Mouse (Mus musculus) olfactory bulb, adult 2 months (tissue): ENCODE data around the gene Spred3.

Experiments
- CTCF ChIP-seq: fragments of 200-500 bp; IDR thresholded peaks from 2 replicates; pipeline ENCODE4 v1.5.1; 2012; ENCODE audit warnings: low read depth, mild to moderate bottlenecking, low read length, moderate library complexity; ENCODE audit not compliant: insufficient read depth
- POLR2A ChIP-seq: fragments of 200-500 bp; IDR thresholded peaks from 2 replicates; pipeline ENCODE4 v1.6.1; 2012; ENCODE audit warnings: mild to moderate bottlenecking, low read depth, low read length, moderate library complexity; ENCODE audit not compliant: insufficient read depth

DNA sequence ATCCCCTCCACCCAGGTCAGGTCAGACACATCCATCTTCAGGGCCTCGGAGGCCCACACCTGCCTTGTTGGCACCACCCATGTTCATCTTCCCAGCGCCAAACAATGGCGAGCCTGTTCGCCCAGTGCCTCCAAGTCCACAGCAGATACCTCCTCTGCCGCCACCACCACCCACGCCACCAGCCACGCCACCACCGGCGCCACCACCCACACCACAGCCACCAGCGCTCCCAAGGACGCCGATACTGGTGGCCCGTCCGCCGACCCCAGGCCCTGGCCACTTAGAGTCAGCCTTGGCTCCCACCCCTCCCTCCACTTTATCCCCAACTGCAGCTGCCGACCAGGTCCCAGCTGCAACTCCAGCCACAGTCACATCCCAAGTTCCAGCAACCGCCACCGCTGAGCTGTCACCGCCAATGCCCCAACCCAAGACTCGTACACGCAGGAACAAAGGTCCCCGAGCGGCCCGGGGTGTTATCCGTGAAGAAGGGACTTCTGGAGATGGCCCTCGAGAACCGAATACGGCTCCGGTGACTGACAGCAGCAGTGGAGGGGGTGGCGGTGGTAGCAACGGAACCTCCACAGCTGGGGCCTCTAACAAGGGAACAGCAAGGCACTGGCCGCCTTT is 2.3 kb upstream of the Spred3 start:
- TF ChIP-seq CTCF (no peak), POLR2A (no peak)
